Mouse (Mus musculus) brain, embryonic 14.5 days (tissue): Measurements from ENCODE around the gene Hmx1.

Experiments
- CTCF ChIP-seq: fragments of 200-500 bp; IDR thresholded peaks from 2 replicates; pipeline ENCODE4 v1.5.1; 2012; ENCODE audit warnings: inconsistent platforms, mild to moderate bottlenecking, moderate library complexity, borderline replicate concordance; ENCODE audit not compliant: insufficient read depth, insufficient read length; ENCODE audit errors: extremely low read depth
- POLR2A ChIP-seq: fragments of 200-500 bp; IDR thresholded peaks from 2 replicates; pipeline ENCODE4 v1.6.1; 2012; ENCODE audit warnings: mild to moderate bottlenecking, inconsistent platforms, borderline replicate concordance; ENCODE audit not compliant: poor library complexity, insufficient read depth, insufficient read length, severe bottlenecking; ENCODE audit errors: extremely low read depth

- TF ChIP-seq CTCF: no peak
- no peak for TF ChIP-seq POLR2A
These were observed 12.3 kb downstream of the Hmx1 start for GRCm38 (mm10) chr5:35401240-35401639.
